Mouse (Mus musculus) forebrain, embryonic 13.5 days (tissue): ENCODE measurements around the gene Pdcd2l. TPM values are rescaled to one million over a fixed set of nuclear protein-coding genes. Genes with fewer than 3 reads are reported as not detected.
"Not testable (repeated sequence)": the region's sequence is repeated elsewhere in the genome, so short reads cannot be mapped to it uniquely, and the experiment has no call there.

Source experiments
- ATAC-seq: fragments of 200-750 bp; cut with Nextera tagmentation; 2 replicates; pipeline ENCODE4 v1.8.0; 2017
- H3K27ac ChIP-seq: fragments of 300-500 bp; sonication (generic); 2 replicates; pipeline ENCODE4 v1.5.1; 2015; ENCODE audit warnings: inconsistent platforms, mild to moderate bottlenecking, moderate library complexity
- H3K27me3 ChIP-seq: fragments of 300-500 bp; sonication (generic); 2 replicates; pipeline ENCODE4 v1.6.1; 2015; ENCODE audit warnings: mild to moderate bottlenecking, inconsistent platforms
- H3K36me3 ChIP-seq: fragments of 300-500 bp; sonication (generic); 2 replicates; pipeline ENCODE4 v1.6.1; 2015; ENCODE audit warnings: mild to moderate bottlenecking, inconsistent platforms; ENCODE audit not compliant: poor library complexity, severe bottlenecking
- H3K4me1 ChIP-seq: fragments of 300-500 bp; sonication (generic); 2 replicates; pipeline ENCODE4 v1.6.1; 2015; ENCODE audit warnings: inconsistent platforms
- H3K4me2 ChIP-seq: fragments of 300-500 bp; sonication (generic); 2 replicates; pipeline ENCODE4 v1.6.1; 2015; ENCODE audit warnings: inconsistent platforms, mild to moderate bottlenecking, moderate library complexity
- H3K4me3 ChIP-seq: fragments of 300-500 bp; sonication (generic); 2 replicates; pipeline ENCODE4 v1.5.1; 2015; ENCODE audit warnings: mild to moderate bottlenecking, inconsistent platforms
- H3K9ac ChIP-seq: fragments of 300-500 bp; sonication (generic); 2 replicates; pipeline ENCODE4 v1.6.1; 2015; ENCODE audit warnings: mild to moderate bottlenecking, inconsistent platforms
- H3K9me3 ChIP-seq: fragments of 300-500 bp; sonication (generic); replicated peaks from 2 replicates; pipeline ENCODE4 v1.6.1; 2016; ENCODE audit warnings: inconsistent platforms
- WGBS: fragments of 180-500 bp; shearing (Covaris S2); methylation state at CpG from one replicate; pipeline ENCODE4 v1.1.7; 2015; 5-methylcytosine and 5-hydroxymethylcytosine counted together
- polyA plus RNA-seq: library from polyadenylated mRNA; unstranded; fragments of >200 nt; fragmentation: Nextera tagmentation; extraction: Ambion mirVana; gene quantifications from 2 replicates; pipeline ENCODE4 v1.2.1, GENCODE M21; 2015

Gene Pdcd2l
- polyA plus RNA-seq, 1 experiment from 2014 or later: 85.6 TPM

- H3K27ac ChIP-seq, H3K4me3 ChIP-seq, H3K4me2 ChIP-seq, ATAC-seq, H3K9me3 ChIP-seq, H3K27me3 ChIP-seq, H3K9ac ChIP-seq, H3K4me1 ChIP-seq: not testable (repeated sequence)
- H3K36me3 ChIP-seq: peaks cover 69% of the 10 kb centered on the region
- 94% methylated on average over 10 of the region's 10 CpGs for WGBS
Measured at GRCm38 (mm10) chr7:34202147-34202546, 5.7 kb upstream of the Pdcd2l start.

GRCm38 (mm10) chr7:34200829-34201228 lies 4.4 kb upstream of the Pdcd2l start:
- H3K9ac ChIP-seq: no peak overlapping the region
- no peak for ATAC-seq
- H3K27ac ChIP-seq: no peak overlapping the region
- WGBS: 98% methylated on average over 2 of the region's 2 CpGs
- no peaks in the 10 kb centered on the region for H3K27me3 ChIP-seq
- peaks cover 56% of the 10 kb centered on the region for H3K36me3 ChIP-seq
- no peak overlapping the region for H3K4me3 ChIP-seq
- H3K4me2 ChIP-seq: no peak overlapping the region
- peaks cover 1% of the 10 kb centered on the region for H3K4me1 ChIP-seq
- no peaks in the 10 kb centered on the region for H3K9me3 ChIP-seq

- Histone ChIP-seq H3K4me1 (peaks cover 9% of the 10 kb centered on the region), H3K36me3 (peaks cover 41% of the 10 kb centered on the region), H3K9ac (no peak overlapping the region), H3K9me3 (no peaks in the 10 kb centered on the region), H3K4me3 (no peak overlapping the region), H3K4me2 (no peak overlapping the region), H3K27ac (no peak overlapping the region), H3K27me3 (no peaks in the 10 kb centered on the region)
- WGBS: 49% methylated on average over 3 of the region's 3 CpGs
- no peak for ATAC-seq
Measured at GRCm38 (mm10) chr7:34198346-34198745, 1.9 kb upstream of the Pdcd2l start.

GRCm38 (mm10) chr7:34195632-34196031 lies 829 bp downstream of the Pdcd2l start:
- WGBS: 45% methylated on average over 3 of the region's 3 CpGs
- H3K9ac ChIP-seq: peak overlapping the region; percentile 94
- peak overlapping the region; percentile 87 for H3K4me2 ChIP-seq
- H3K4me1 ChIP-seq: peaks cover 9% of the 10 kb centered on the region
- peaks cover 29% of the 10 kb centered on the region for H3K36me3 ChIP-seq
- peak overlapping the region; percentile 96 for H3K4me3 ChIP-seq
- H3K27me3 ChIP-seq: no peaks in the 10 kb centered on the region
- no peaks in the 10 kb centered on the region for H3K9me3 ChIP-seq
- H3K27ac ChIP-seq: no peak overlapping the region
- ATAC-seq: no peak

GRCm38 (mm10) chr7:34192825-34193224 lies 3.6 kb downstream of the Pdcd2l start:
- no peak overlapping the region for H3K9ac ChIP-seq
- no peak overlapping the region for H3K4me2 ChIP-seq
- H3K36me3 ChIP-seq: peaks cover 47% of the 10 kb centered on the region
- H3K27me3 ChIP-seq: no peaks in the 10 kb centered on the region
- no peaks in the 10 kb centered on the region for H3K9me3 ChIP-seq
- ATAC-seq: no peak
- H3K4me1 ChIP-seq: peaks cover 9% of the 10 kb centered on the region
- 88% methylated on average over 6 of the region's 6 CpGs for WGBS
- H3K4me3 ChIP-seq: no peak overlapping the region
- H3K27ac ChIP-seq: no peak overlapping the region

- WGBS: 93% methylated on average over 12 of the region's 12 CpGs
- Histone ChIP-seq H3K4me2 (no peak overlapping the region), H3K4me3 (no peak overlapping the region), H3K27me3 (no peaks in the 10 kb centered on the region), H3K9ac (no peak overlapping the region), H3K27ac (no peak overlapping the region), H3K4me1 (no peaks in the 10 kb centered on the region), H3K9me3 (no peaks in the 10 kb centered on the region), H3K36me3 (peaks cover 76% of the 10 kb centered on the region)
- no peak for ATAC-seq
Measured at GRCm38 (mm10) chr7:34189376-34189989, 7.0 kb downstream of the Pdcd2l start.

GRCm38 (mm10) chr7:34183794-34184193 lies 12.7 kb downstream of the Pdcd2l start:
- Histone ChIP-seq H3K4me1 (no peaks in the 10 kb centered on the region), H3K9ac (no peak overlapping the region), H3K27me3 (no peaks in the 10 kb centered on the region), H3K4me3 (no peak overlapping the region), H3K36me3 (peaks cover 55% of the 10 kb centered on the region), H3K4me2 (no peak overlapping the region), H3K9me3 (no peaks in the 10 kb centered on the region), H3K27ac (no peak overlapping the region)
- ATAC-seq: no peak
- WGBS: 88% methylated on average over 3 of the region's 3 CpGs

GRCm38 (mm10) chr7:34183356-34183755 lies 13.1 kb downstream of the Pdcd2l start:
- ATAC-seq: no peak
- peaks cover 50% of the 10 kb centered on the region for H3K36me3 ChIP-seq
- 95% methylated on average over 13 of the region's 13 CpGs for WGBS

GRCm38 (mm10) chr7:34176241-34176640 lies 20.2 kb downstream of the Pdcd2l start:
- not testable (repeated sequence) for H3K4me2 ChIP-seq, ATAC-seq, H3K9me3 ChIP-seq, H3K4me3 ChIP-seq, H3K36me3 ChIP-seq, H3K4me1 ChIP-seq, H3K27ac ChIP-seq, H3K27me3 ChIP-seq, H3K9ac ChIP-seq
- WGBS: 84% methylated on average over 6 of the region's 6 CpGs

More at GRCm38 (mm10) chr7:34183356-34183755, 13.1 kb downstream of the Pdcd2l start:
- Histone ChIP-seq H3K4me2 (no peak overlapping the region), H3K27me3 (no peaks in the 10 kb centered on the region), H3K9ac (no peak overlapping the region), H3K9me3 (no peaks in the 10 kb centered on the region), H3K4me3 (no peak overlapping the region), H3K4me1 (no peaks in the 10 kb centered on the region), H3K27ac (no peak overlapping the region)

- no peaks in the 10 kb centered on the region for H3K36me3 ChIP-seq
- ATAC-seq: no peak
- H3K9me3 ChIP-seq: no peaks in the 10 kb centered on the region
- WGBS: 80% methylated on average over 1 of the region's 1 CpGs
- H3K4me1 ChIP-seq: peaks cover 3% of the 10 kb centered on the region
- no peak overlapping the region for H3K4me3 ChIP-seq
- no peaks in the 10 kb centered on the region for H3K27me3 ChIP-seq
- no peak overlapping the region for H3K27ac ChIP-seq
- no peak overlapping the region for H3K9ac ChIP-seq
- H3K4me2 ChIP-seq: no peak overlapping the region
Measured at GRCm38 (mm10) chr7:34172251-34172650, 24.2 kb downstream of the Pdcd2l start.

- H3K9ac ChIP-seq: peak within 1 kb of the TSS; percentile 97
- H3K9me3 ChIP-seq: no peaks in the 10 kb centered on the region
- H3K27me3 ChIP-seq: no peaks in the 10 kb centered on the region
- peaks cover 9% of the 10 kb centered on the region for H3K36me3 ChIP-seq
- peak within 1 kb of the TSS; percentile 84 for H3K4me2 ChIP-seq
- H3K27ac ChIP-seq: peak within 1 kb of the TSS; percentile 82
- H3K4me3 ChIP-seq: peak within 1 kb of the TSS; percentile 96
- WGBS: 80% methylated on average over 3 of the region's 3 CpGs
- ATAC-seq: no peak
- peaks cover 13% of the 10 kb centered on the region for H3K4me1 ChIP-seq
Measured at GRCm38 (mm10) chr7:34169454-34169853, 27.0 kb downstream of the Pdcd2l start, which contains the start of gene Uba2. Uba2 (minus strand) TSS chr7:34169599.

GRCm38 (mm10) chr7:34168470-34169251 lies 27.8 kb downstream of the Pdcd2l start:
- H3K4me1 ChIP-seq: peaks cover 13% of the 10 kb centered on the region
- WGBS: 10% methylated on average over 30 of the region's 30 CpGs
- no peaks in the 10 kb centered on the region for H3K27me3 ChIP-seq
- H3K9me3 ChIP-seq: no peaks in the 10 kb centered on the region
- H3K9ac ChIP-seq: peak overlapping the region; percentile 97
- peaks cover 16% of the 10 kb centered on the region for H3K36me3 ChIP-seq
- peak; percentile 98 for ATAC-seq
- peak overlapping the region; percentile 84 for H3K4me2 ChIP-seq
- peak overlapping the region; percentile 96 for H3K4me3 ChIP-seq
- H3K27ac ChIP-seq: peak overlapping the region; percentile 82
